Mouse (Mus musculus) cerebellum, adult 2 months (tissue): ENCODE results near the gene Mrps21.

Source experiments
- CTCF ChIP-seq: fragments of 200-500 bp; IDR thresholded peaks from 2 replicates; pipeline ENCODE4 v1.5.1; 2011; ENCODE audit warnings: low read depth, mild to moderate bottlenecking, control low read depth, low read length, moderate library complexity, borderline replicate concordance; ENCODE audit not compliant: insufficient read depth
- POLR2A ChIP-seq: fragments of 200-500 bp; IDR thresholded peaks from 2 replicates; pipeline ENCODE4 v1.6.1; 2011; ENCODE audit warnings: low read length, control low read depth, borderline replicate concordance; ENCODE audit not compliant: insufficient read depth

DNA sequence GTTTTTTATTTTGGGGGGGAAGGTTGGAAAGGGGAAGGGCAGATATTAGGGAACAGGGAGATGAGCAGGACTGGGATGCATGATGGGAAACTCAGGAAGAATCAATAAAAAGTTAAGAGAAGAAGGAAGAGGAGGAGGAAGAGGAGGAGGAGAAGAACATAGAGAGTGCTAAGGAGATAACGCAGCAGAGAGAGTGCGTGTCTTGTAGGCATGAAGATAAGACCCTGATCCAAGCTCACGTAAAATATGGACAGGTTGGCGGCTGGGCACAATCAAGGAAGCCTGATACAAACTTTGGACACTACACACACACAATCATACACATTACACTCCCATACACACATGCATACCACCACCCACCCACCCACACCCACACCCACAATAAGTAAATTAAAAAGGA, 43.4 kb upstream of the Mrps21 start:
- no peak for TF ChIP-seq POLR2A
- no peak for TF ChIP-seq CTCF
